Mouse (Mus musculus) heart, postnatal 0 days (tissue): ENCODE data around the gene Gm16253.

Experiments
- CTCF ChIP-seq: IDR thresholded peaks from 2 replicates; pipeline ENCODE4 v1.5.1; 2016; ENCODE audit warnings: antibody characterized with exemption, control low read depth, low read depth
- EP300 ChIP-seq: IDR thresholded peaks from 2 replicates; pipeline ENCODE4 v1.6.1; 2016; ENCODE audit warnings: antibody characterized with exemption, low read depth

DNA sequence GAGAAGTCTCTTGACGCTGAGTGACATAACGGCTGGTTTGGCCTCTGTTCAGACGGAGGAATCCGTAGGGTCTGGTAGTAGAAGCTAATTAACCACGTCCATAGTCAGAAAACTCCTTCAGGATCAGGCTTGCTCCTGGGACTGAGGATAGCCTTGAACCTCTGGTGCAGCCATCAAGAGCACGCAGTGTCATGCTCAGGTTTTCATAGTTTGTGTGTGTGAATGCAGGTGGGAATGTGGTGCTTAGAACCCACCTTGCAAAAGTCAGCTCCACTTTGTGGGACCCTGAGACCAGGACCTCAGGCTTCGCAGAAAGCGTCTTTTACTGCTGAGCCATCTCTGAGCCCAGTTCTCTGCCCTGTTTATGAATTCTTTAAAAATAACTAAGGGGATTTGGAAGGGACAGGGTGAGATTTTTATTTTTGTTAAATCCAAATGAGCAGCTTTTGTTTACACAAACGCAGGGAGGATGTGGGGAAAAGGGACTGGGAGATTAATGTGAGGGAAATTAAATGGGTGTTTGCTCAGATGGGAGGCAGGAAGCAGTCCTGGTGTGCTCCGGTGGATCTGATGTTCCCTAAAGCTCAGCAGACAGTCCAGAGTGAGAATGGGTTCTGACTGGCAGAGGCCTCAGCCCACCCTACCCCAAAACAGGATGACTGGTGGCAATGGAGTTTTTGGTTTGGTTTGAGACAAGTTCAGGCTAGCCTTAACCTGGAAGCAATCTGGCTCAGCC lies 14.7 kb upstream of the Gm16253 start:
- TF ChIP-seq CTCF (no peak), EP300 (no peak; the same call in 1 of the 2 replicates)
